Mouse (Mus musculus): ENCODE measurements at regions not wholly inside any gene's neighbourhood (a gene's known extent, or its start where the extent isn't known, plus 50 kb on each side); places are given as distances from the start of the nearest gene placed in this dataset.

- no peak overlapping the region for H3K4me2 ChIP-seq
- peaks cover 13% of the 10 kb centered on the region; the same call in 1 of the 2 replicates for H3K27me3 ChIP-seq (replicated peaks)
- peaks cover 52% of the 10 kb centered on the region for H3K4me1 ChIP-seq
- H3K4me3 ChIP-seq, result no peak overlapping the region
- H3K9ac ChIP-seq, result peak overlapping the region; percentile 57
- H3K36me3 ChIP-seq, result no peaks in the 10 kb centered on the region
- peak overlapping the region; percentile 87 for H3K27ac ChIP-seq (replicated peaks)
- no peak for ATAC-seq (ENCODE audit: extremely low read depth, insufficient number of reproducible peaks, low FRiP score, low TSS enrichment)
- no peaks in the 10 kb centered on the region for H3K9me3 ChIP-seq
- 49% methylated on average over 8 of the region's 8 CpGs for WGBS
These were observed 97.3 kb upstream of the Ptpn1 start for GRCm38 (mm10) chr2:167834605-167835004.

- WGBS, result 23% methylated on average over 20 of the region's 20 CpGs
- Histone ChIP-seq H3K9ac (peak overlapping the region; percentile 76), H3K4me3 (0 out of 2 replicates have a peak overlapping the region, but pooled peaks have one; percentile 8), H3K36me3 (no peaks in the 10 kb centered on the region), H3K4me2 (peak overlapping the region; percentile 59), H3K27ac (replicated peaks) (peak overlapping the region; percentile 87), H3K27me3 (replicated peaks) (peaks cover 3% of the 10 kb centered on the region; the same call in 1 of the 2 replicates), H3K9me3 (no peaks in the 10 kb centered on the region), H3K4me1 (peaks cover 64% of the 10 kb centered on the region)
- peak; percentile 48; the same call in 1 of the 2 replicates for ATAC-seq (ENCODE audit: extremely low read depth, insufficient number of reproducible peaks, low FRiP score, low TSS enrichment)
These were observed 98.4 kb upstream of the Ptpn1 start for GRCm38 (mm10) chr2:167833290-167833953.

DNA sequence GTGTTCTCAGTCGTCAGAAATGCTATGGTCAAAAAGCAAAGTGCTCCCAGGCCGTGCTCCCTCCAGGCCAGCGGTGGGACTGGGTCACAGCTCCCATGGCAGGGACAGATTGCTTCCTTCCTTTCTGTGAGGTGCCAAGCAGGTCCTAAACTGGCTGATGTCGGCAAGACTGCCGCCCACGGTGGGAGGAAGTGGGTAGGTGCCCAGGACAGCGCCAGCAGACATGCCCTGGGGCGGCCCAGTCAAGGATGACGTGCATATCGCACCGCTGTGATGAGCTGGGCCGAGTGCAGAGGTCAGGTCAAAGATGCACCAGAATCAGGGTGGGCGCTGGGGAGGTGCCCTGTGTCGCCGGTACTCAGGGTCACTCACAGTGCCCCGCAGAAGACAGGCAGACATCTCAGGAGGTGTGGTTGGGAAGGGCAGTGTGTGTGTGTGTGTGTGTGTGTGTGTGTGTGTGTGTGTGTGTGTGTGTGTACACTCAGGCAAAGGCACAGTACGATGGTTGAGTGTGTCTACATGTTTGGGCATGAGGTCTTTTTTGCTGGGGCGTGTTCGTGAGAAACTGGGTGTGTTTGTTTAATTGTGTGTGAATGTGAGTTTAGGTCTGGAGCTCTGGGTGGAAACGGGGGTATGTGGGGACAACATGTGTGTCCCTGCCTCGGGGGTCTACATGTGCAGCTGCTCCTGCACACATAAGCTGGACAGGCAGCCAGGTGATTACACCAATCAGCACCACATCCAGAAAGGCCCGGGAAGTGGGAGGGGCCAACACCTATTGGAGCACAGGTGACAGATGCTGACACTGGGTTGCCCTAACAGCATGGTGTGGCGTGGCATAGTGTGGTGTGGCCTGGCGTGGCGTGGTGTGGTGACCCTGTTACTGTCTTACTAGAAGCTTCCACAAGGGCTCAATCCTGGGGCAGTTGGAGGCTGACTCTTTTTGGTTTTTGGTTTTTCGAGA lies 100.5 kb upstream of the Ptpn1 start:
- no peaks in the 10 kb centered on the region for H3K36me3 ChIP-seq
- no peak overlapping the region for H3K4me2 ChIP-seq
- ATAC-seq (ENCODE audit: extremely low read depth, insufficient number of reproducible peaks, low FRiP score, low TSS enrichment), result no peak
- no peak overlapping the region for H3K9ac ChIP-seq
- no peak overlapping the region for H3K4me3 ChIP-seq
- no peaks in the 10 kb centered on the region for H3K9me3 ChIP-seq
- peaks cover 66% of the 10 kb centered on the region for H3K4me1 ChIP-seq
- H3K27me3 ChIP-seq (replicated peaks), result no peaks in the 10 kb centered on the region
- H3K27ac ChIP-seq (replicated peaks), result no peak overlapping the region
- 79% methylated on average over 26 of the region's 26 CpGs for WGBS

DNA sequence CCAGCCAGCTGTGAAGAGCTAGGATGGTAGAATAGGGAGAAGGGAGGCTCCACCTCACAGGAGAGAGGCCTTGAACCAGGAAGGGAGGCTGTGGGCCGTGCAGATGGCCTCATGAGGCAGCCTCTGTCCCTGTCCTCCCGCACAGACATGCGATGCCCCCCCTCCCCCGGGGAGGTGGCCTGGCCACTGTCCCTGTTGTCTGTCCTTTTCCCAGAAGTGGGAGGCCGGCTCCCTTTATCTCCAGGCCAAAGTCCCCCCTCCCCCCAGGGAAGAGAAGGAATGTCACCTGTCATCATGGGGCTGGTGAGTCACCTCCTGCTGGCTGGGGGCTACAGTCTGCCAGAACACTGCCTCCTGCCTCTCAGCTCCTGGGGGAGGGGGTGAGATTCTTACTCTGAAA lies 103.6 kb upstream of the Ptpn1 start:
- H3K4me2 ChIP-seq, result no peak overlapping the region
- peak; percentile 63; the same call in 1 of the 2 replicates for ATAC-seq (ENCODE audit: extremely low read depth, insufficient number of reproducible peaks, low FRiP score, low TSS enrichment)
- H3K36me3 ChIP-seq, result no peaks in the 10 kb centered on the region
- H3K9me3 ChIP-seq, result no peaks in the 10 kb centered on the region
- H3K4me1 ChIP-seq, result peaks cover 64% of the 10 kb centered on the region
- no peak overlapping the region for H3K4me3 ChIP-seq
- no peaks in the 10 kb centered on the region for H3K27me3 ChIP-seq (replicated peaks)
- peak overlapping the region; percentile 78 for H3K27ac ChIP-seq (replicated peaks)
- WGBS, result 7% methylated on average over 5 of the region's 5 CpGs
- H3K9ac ChIP-seq, result peak overlapping the region; percentile 61; the same call in 1 of the 2 replicates

- Histone ChIP-seq H3K4me1 (peaks cover 55% of the 10 kb centered on the region), H3K36me3 (no peaks in the 10 kb centered on the region), H3K9ac (0 out of 2 replicates have a peak overlapping the region, but pooled peaks have one; percentile 12), H3K27ac (replicated peaks) (peak overlapping the region; percentile 78), H3K27me3 (replicated peaks) (no peaks in the 10 kb centered on the region), H3K4me2 (no peak overlapping the region), H3K4me3 (no peak overlapping the region), H3K9me3 (no peaks in the 10 kb centered on the region)
- 36% methylated on average over 12 of the region's 12 CpGs for WGBS
- no peak for ATAC-seq (ENCODE audit: extremely low read depth, insufficient number of reproducible peaks, low FRiP score, low TSS enrichment)
These were observed 104.7 kb upstream of the Ptpn1 start for GRCm38 (mm10) chr2:167826922-167827703.

- H3K9me3 ChIP-seq, result no peaks in the 10 kb centered on the region
- H3K36me3 ChIP-seq, result no peaks in the 10 kb centered on the region
- no peak overlapping the region for H3K9ac ChIP-seq
- no peak overlapping the region for H3K4me2 ChIP-seq
- WGBS, result 32% methylated on average over 9 of the region's 9 CpGs
- H3K27me3 ChIP-seq (replicated peaks), result peaks cover 17% of the 10 kb centered on the region; the same call in 1 of the 2 replicates
- H3K4me1 ChIP-seq, result peaks cover 54% of the 10 kb centered on the region
- H3K4me3 ChIP-seq, result no peak overlapping the region
- ATAC-seq (ENCODE audit: extremely low read depth, insufficient number of reproducible peaks, low FRiP score, low TSS enrichment), result no peak
- H3K27ac ChIP-seq (replicated peaks), result peak overlapping the region; percentile 72
These were observed 108.3 kb upstream of the Ptpn1 start for GRCm38 (mm10) chr2:167823513-167823912.

DNA sequence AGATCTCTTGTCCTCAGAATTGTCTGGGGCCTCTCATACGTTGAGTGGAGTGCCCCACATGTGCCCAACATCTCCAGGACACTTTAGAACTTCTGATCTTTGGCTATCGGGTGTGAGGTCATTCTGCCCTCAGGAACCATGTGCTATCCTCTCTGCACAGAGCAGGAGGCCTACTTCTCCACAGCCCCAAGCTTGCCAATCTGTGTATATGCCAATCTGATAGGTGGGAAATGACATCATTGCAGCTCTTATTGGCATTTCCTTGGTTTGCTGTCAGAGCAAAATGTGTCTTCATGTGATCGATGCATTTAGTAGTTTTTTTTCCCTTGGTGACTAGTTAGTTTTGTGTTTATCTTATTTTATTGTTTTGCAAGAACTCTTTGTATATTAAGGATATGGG lies 108.8 kb upstream of the Ptpn1 start:
- H3K4me2 ChIP-seq, result no peak overlapping the region
- peaks cover 50% of the 10 kb centered on the region for H3K4me1 ChIP-seq
- WGBS, result 80% methylated on average over 3 of the region's 3 CpGs
- no peak overlapping the region for H3K4me3 ChIP-seq
- H3K9me3 ChIP-seq, result no peaks in the 10 kb centered on the region
- H3K27me3 ChIP-seq (replicated peaks), result peaks cover 17% of the 10 kb centered on the region; the same call in 1 of the 2 replicates
- no peaks in the 10 kb centered on the region for H3K36me3 ChIP-seq
- no peak overlapping the region for H3K9ac ChIP-seq
- no peak for ATAC-seq (ENCODE audit: extremely low read depth, insufficient number of reproducible peaks, low FRiP score, low TSS enrichment)
- H3K27ac ChIP-seq (replicated peaks), result peak overlapping the region; percentile 72; the same call in 1 of the 2 replicates

DNA sequence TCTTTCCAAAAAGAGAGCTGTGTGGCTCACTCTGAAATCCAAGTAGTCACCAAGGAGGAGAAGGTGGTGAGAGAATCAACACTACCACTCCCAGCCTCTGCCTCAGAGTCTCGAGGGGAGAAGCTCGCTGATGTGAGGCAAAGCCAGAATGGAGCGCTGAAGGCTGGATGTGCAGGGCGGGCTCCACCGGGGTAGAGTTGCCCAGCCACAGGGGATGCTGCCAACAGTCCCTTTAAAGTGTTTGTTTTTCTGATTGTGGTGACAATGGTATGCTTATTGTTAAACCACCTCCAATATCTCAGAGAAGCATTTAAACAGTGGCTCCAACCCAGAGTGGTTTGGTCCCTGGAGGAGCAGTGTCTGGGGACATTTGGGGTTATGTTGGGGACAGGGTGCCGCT lies 110.7 kb upstream of the Ptpn1 start:
- no peaks in the 10 kb centered on the region for H3K9me3 ChIP-seq
- H3K27me3 ChIP-seq (replicated peaks), result peaks cover 23% of the 10 kb centered on the region; the same call in 1 of the 2 replicates
- H3K9ac ChIP-seq, result no peak overlapping the region
- no peak overlapping the region for H3K27ac ChIP-seq (replicated peaks)
- peaks cover 38% of the 10 kb centered on the region for H3K4me1 ChIP-seq
- 66% methylated on average over 6 of the region's 6 CpGs for WGBS
- H3K36me3 ChIP-seq, result no peaks in the 10 kb centered on the region
- no peak for ATAC-seq (ENCODE audit: extremely low read depth, insufficient number of reproducible peaks, low FRiP score, low TSS enrichment)
- H3K4me2 ChIP-seq, result no peak overlapping the region
- no peak overlapping the region for H3K4me3 ChIP-seq

DNA sequence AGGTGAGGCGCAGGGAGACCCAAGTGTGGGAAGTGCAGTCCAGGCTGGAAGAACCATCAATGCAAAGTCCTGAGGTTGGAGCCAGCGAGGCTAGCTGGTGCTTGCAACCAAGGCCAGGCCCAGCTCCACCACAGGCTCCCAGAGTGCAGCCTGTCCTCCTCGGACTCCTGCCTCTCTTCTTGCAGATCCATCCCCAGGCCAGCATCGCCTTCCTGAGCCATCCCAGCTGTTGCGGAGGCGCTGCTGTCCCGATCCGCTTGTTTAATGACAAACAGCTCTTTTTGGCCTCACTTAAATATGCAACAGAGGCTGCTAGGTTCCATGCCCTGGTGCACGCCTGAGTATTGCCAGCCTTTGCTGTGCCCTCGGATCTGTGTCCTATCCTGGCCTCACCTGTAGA lies 113.1 kb upstream of the Ptpn1 start:
- Histone ChIP-seq H3K27me3 (replicated peaks) (peaks cover 23% of the 10 kb centered on the region; the same call in 1 of the 2 replicates), H3K4me2 (no peak overlapping the region), H3K27ac (replicated peaks) (0 out of 2 replicates have a peak overlapping the region, but pooled peaks have one; percentile 15), H3K36me3 (no peaks in the 10 kb centered on the region), H3K4me1 (peaks cover 30% of the 10 kb centered on the region), H3K9ac (peak overlapping the region; percentile 37; the same call in 1 of the 2 replicates), H3K4me3 (no peak overlapping the region), H3K9me3 (no peaks in the 10 kb centered on the region)
- 73% methylated on average over 10 of the region's 10 CpGs for WGBS
- ATAC-seq (ENCODE audit: extremely low read depth, insufficient number of reproducible peaks, low FRiP score, low TSS enrichment), result no peak

- Histone ChIP-seq H3K27me3 (replicated peaks) (peaks cover 27% of the 10 kb centered on the region; the same call in 1 of the 2 replicates), H3K4me3 (no peak overlapping the region), H3K9ac (no peak overlapping the region), H3K36me3 (no peaks in the 10 kb centered on the region), H3K27ac (replicated peaks) (no peak overlapping the region), H3K9me3 (no peaks in the 10 kb centered on the region), H3K4me2 (no peak overlapping the region), H3K4me1 (peaks cover 24% of the 10 kb centered on the region; the same call in 1 of the 2 replicates)
- no peak for ATAC-seq (ENCODE audit: extremely low read depth, insufficient number of reproducible peaks, low FRiP score, low TSS enrichment)
- WGBS, result 63% methylated on average over 9 of the region's 9 CpGs
These were observed 114.8 kb upstream of the Ptpn1 start for GRCm38 (mm10) chr2:167817030-167817429.
